Comparison of ENCODE assay signal across 23 mouse cellular contexts in the genomic region with DNA sequence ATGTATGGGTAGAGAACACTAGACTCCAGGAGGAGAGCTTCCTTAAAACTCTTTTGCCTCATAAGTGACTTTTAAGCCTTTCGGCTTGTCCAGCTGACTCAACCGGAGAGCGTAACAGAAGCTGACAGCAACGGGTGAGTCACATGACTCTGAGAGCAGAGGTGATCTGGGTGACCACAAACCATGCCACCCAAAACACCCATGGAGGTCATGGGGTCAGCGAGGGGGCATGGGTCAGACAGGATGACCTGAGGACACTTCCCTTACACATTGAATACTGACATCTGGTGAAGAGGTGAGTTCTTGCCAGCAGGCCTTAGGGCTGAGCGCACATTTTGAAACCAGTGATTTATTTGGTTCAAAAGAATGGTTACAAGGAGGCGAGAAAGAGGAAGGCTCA. TPM values are rescaled to one million over a fixed set of nuclear protein-coding genes. Genes with fewer than 3 reads are reported as not detected.
DNase-seq lines count a peak whose midpoint lies in the region; ATAC-seq and TF ChIP-seq lines count a peak whose summit lies in the region.
"Had no signal": no experiment of that assay in that cellular context is flagged by ENCODE, and none has a peak within 500 bp of the region (broad histone marks: within the 10 kb centered on the region; RNA-seq: fewer than 3 reads in every experiment).

No protein-coding gene starts in this region.

- in situ Hi-C loops in CH12.LX (cut with MboI; ENCODE audit: low pct_ligation_motif_present, low pct_unique_long_range_greater_than_20kb, low sequenced_read_pairs) = no loop called here

- H3K27ac ChIP-seq in CH12.LX (ENCODE audit: insufficient read depth, low read depth) = peak overlapping the region; percentile 35
- no peak overlapping the region for H3K27ac ChIP-seq in heart, embryonic 12.5 days (ENCODE audit: poor library complexity, severe bottlenecking)

- TF ChIP-seq RAD21 in CH12.LX (IDR thresholded peaks at IDR 0.05; ENCODE audit: low read depth, low read length) = no peak

- dilution Hi-C loops in CH12.LX (cut with MboI; ENCODE audit: extremely low pct_ligation_motif_present, extremely low pct_unique_long_range_greater_than_20kb, low sequenced_read_pairs) = no loop called here

- H3K36me3 ChIP-seq in CH12.LX (replicated peaks in 1 of 2; ENCODE audit: control insufficient read depth in 1 of 2, insufficient read depth in 1 of 2, low read length in 1 of 2) = no peaks in the 10 kb centered on the region
- no peaks in the 10 kb centered on the region for H3K36me3 ChIP-seq in heart, embryonic 12.5 days
- H3K36me3 ChIP-seq: G1E had no signal

- H3K9ac ChIP-seq in CH12.LX (ENCODE audit: insufficient read depth, low read depth) = 0 out of 2 replicates have a peak overlapping the region, but pooled peaks have one; percentile 0
- H3K9ac ChIP-seq in heart, embryonic 12.5 days = no peak overlapping the region

- DNase-seq in 416B (ENCODE audit: low read depth) (peak; percentile 20), CH12.LX (ENCODE audit: extremely low read depth) (peak; percentile 12)
- DNase-seq in thymus, postnatal 4 days = no peak
- no peak for DNase-seq in heart, postnatal 10 days
- DNase-seq: adrenal gland, adult 2 months; adrenal gland, adult 8-10 months; adrenal gland, postnatal 10 days; adrenal gland, postnatal 14 days; adrenal gland, postnatal 25 days; adrenal gland, postnatal 36 days; B cell, adult 2 months; cerebellum, adult 11 months; cerebellum, adult 11-12 months; cerebellum, adult 18-20 months; cerebellum, adult 2 months; cerebellum, adult 8-10 months had no signal

- TF ChIP-seq POLR2A in CH12.LX (IDR thresholded peaks at IDR 0.05; ENCODE audit: low read depth, low read length) = no peak

- H3K79me2 ChIP-seq in CH12.LX (replicated peaks; ENCODE audit: control insufficient read depth, extremely low read depth, insufficient read depth, poor library complexity, severe bottlenecking) = no peaks in the 10 kb centered on the region

- H3K4me2 ChIP-seq in CH12.LX (ENCODE audit: insufficient read depth, low read depth, poor library complexity, severe bottlenecking) = peak overlapping the region; percentile 47; the same call in 1 of the 2 replicates
- H3K4me2 ChIP-seq in heart, embryonic 12.5 days = no peak overlapping the region

- no peak overlapping the region for H3K4me3 ChIP-seq in CH12.LX (replicated peaks in 1 of 3; ENCODE audit: low read depth in 2 of 3, low read length in 2 of 3, poor library complexity in 1 of 3)
- H3K4me3 ChIP-seq in heart, embryonic 12.5 days = no peak overlapping the region

- H3K27me3 ChIP-seq in CH12.LX (replicated peaks) = no peaks in the 10 kb centered on the region
- no peaks in the 10 kb centered on the region for H3K27me3 ChIP-seq in heart, embryonic 12.5 days (replicated peaks)
- H3K27me3 ChIP-seq: Patski had no signal

- intact Hi-C loops in heart, postnatal 10 days (cut with DNase I) = no loop called here

- WGBS in heart, embryonic 12.5 days = 86% methylated on average over 7 of the region's 7 CpGs

- peaks cover 4 to 13% of the 10 kb centered on the region in 2 experiments for H3K4me1 ChIP-seq in CH12.LX (ENCODE audit: control insufficient read depth in 1 of 2, insufficient read depth in 2 of 2)
- no peaks in the 10 kb centered on the region for H3K4me1 ChIP-seq in heart, embryonic 12.5 days (replicated peaks)

- TF ChIP-seq EP300 in CH12.LX (IDR thresholded peaks at IDR 0.05; ENCODE audit: low read length) = no peak

- no peak for TF ChIP-seq CTCF in CH12.LX (conservative IDR thresholded peaks at IDR 0.05 in 1 of 2, IDR thresholded peaks at IDR 0.05 in 1 of 2; ENCODE audit: low read depth in 2 of 2, low read length in 2 of 2)

- ATAC-seq in monocyte, adult 5-6 weeks (replicated peaks; ENCODE audit: insufficient number of reproducible peaks, low FRiP score, low TSS enrichment, poor library complexity, severe bottlenecking) = peak; percentile 32; the same call in 1 of the 2 replicates
- no peak for ATAC-seq in heart, embryonic 12.5 days (ENCODE audit: insufficient number of reproducible peaks, low FRiP score)
- ATAC-seq: activated CD4-positive, CD25-positive, alpha-beta regulatory T cell, adult 4 months; CD4-positive, CD25-positive, alpha-beta regulatory T cell, adult 4 months; Patski had no signal

- no peaks in the 10 kb centered on the region for H3K9me3 ChIP-seq in CH12.LX (replicated peaks; ENCODE audit: low read length)
- peaks cover 3% of the 10 kb centered on the region; the same call in 1 of the 2 replicates for H3K9me3 ChIP-seq in heart, embryonic 12.5 days (replicated peaks)
- H3K9me3 ChIP-seq: G1E had no signal

TF ChIP-seq in CH12.LX, 34 proteins besides CTCF, POLR2A, EP300 and RAD21:
- no peak for TF ChIP-seq ELF1 (IDR thresholded peaks at IDR 0.05; ENCODE audit: low read depth, low read length)
- TF ChIP-seq IRF4 (IDR thresholded peaks at IDR 0.05; ENCODE audit: low read depth, low read length) = peak; percentile 72
- peak; percentile 61 for TF ChIP-seq TCF12 (IDR thresholded peaks at IDR 0.05; ENCODE audit: low read depth, low read length)
- TF ChIP-seq CHD2 (IDR thresholded peaks at IDR 0.05; ENCODE audit: low read length) = no peak
- TF ChIP-seq ZKSCAN1 (IDR thresholded peaks at IDR 0.05; ENCODE audit: borderline replicate concordance, low read depth, low read length) = no peak
- TF ChIP-seq JUN (IDR thresholded peaks at IDR 0.05; ENCODE audit: insufficient read depth, low read depth, low read length) = no peak
- no peak for TF ChIP-seq MAZ (IDR thresholded peaks at IDR 0.05; ENCODE audit: low read depth, low read length)
- TF ChIP-seq PAX5 (IDR thresholded peaks at IDR 0.05; ENCODE audit: low read length) = no peak
- TF ChIP-seq USF1 (IDR thresholded peaks at IDR 0.05; ENCODE audit: low read depth, low read length) = peak; percentile 78
- TF ChIP-seq POLR2AphosphoS2 (IDR thresholded peaks at IDR 0.05; ENCODE audit: low read depth, low read length) = no peak
- TF ChIP-seq TBP (conservative IDR thresholded peaks at IDR 0.05; ENCODE audit: low read depth, low read length) = no peak
- TF ChIP-seq ZNF384 (IDR thresholded peaks at IDR 0.05; ENCODE audit: low read depth, low read length) = no peak
- peak; percentile 57 for TF ChIP-seq USF2 (conservative IDR thresholded peaks at IDR 0.05; ENCODE audit: low read depth, low read length)
- no peak; the same call in 1 of the 2 replicates for TF ChIP-seq CHD1 (IDR thresholded peaks at IDR 0.05; ENCODE audit: low read depth, low read length)
- TF ChIP-seq UBTF (IDR thresholded peaks at IDR 0.05; ENCODE audit: low read depth, low read length) = no peak
- TF ChIP-seq E2F4 (IDR thresholded peaks at IDR 0.05; ENCODE audit: insufficient replicate concordance, low read depth, low read length) = no peak
- TF ChIP-seq NRF1 (IDR thresholded peaks at IDR 0.05; ENCODE audit: low read depth, low read length) = no peak
- no peak for TF ChIP-seq KAT2A (IDR thresholded peaks at IDR 0.05; ENCODE audit: insufficient replicate concordance, low read length)
- TF ChIP-seq BHLHE40 (IDR thresholded peaks at IDR 0.05; ENCODE audit: low read depth, low read length) = peak; percentile 92
- TF ChIP-seq MEF2A (IDR thresholded peaks at IDR 0.05; ENCODE audit: borderline replicate concordance, low read depth, low read length) = no peak; the same call in 1 of the 2 replicates
- TF ChIP-seq HCFC1 (IDR thresholded peaks at IDR 0.05; ENCODE audit: low read depth, low read length) = no peak
- no peak for TF ChIP-seq GABPA (IDR thresholded peaks at IDR 0.05; ENCODE audit: insufficient replicate concordance, low read depth, low read length)
- peak; percentile 66 for TF ChIP-seq ETS1 (conservative IDR thresholded peaks at IDR 0.05; ENCODE audit: low read depth, low read length)
- no peak for TF ChIP-seq ZC3H11A (IDR thresholded peaks at IDR 0.05; ENCODE audit: low read depth, low read length)
- no peak for TF ChIP-seq SMC3 (IDR thresholded peaks at IDR 0.05; ENCODE audit: low read depth, low read length)
- no peak for TF ChIP-seq ZMIZ1 (IDR thresholded peaks at IDR 0.05; ENCODE audit: low read depth, low read length)
- no peak for TF ChIP-seq MXI1 (IDR thresholded peaks at IDR 0.05; ENCODE audit: low read depth, low read length)
- no peak for TF ChIP-seq NELFE (IDR thresholded peaks at IDR 0.05; ENCODE audit: low read depth, low read length)
- TF ChIP-seq RCOR1 (conservative IDR thresholded peaks at IDR 0.05; ENCODE audit: low read depth, low read length) = no peak
- peak; percentile 57 for TF ChIP-seq MAX (IDR thresholded peaks at IDR 0.05; ENCODE audit: low read length)
- TF ChIP-seq MYC (IDR thresholded peaks at IDR 0.05; ENCODE audit: low read depth, low read length) = no peak
- 0 out of 2 replicates have a peak, but pooled peaks have one; percentile 28 for TF ChIP-seq SIN3A (IDR thresholded peaks at IDR 0.05; ENCODE audit: low read length)
- no peak for TF ChIP-seq MAFK (IDR thresholded peaks at IDR 0.05; ENCODE audit: insufficient replicate concordance, low read length)
- TF ChIP-seq JUND (conservative IDR thresholded peaks at IDR 0.05; ENCODE audit: low read depth, low read length) = no peak

RNA-seq across cellular contexts. Expression of gene Helb, which starts 38.9 kb away (rescaled TPM):
- total RNA-seq in CH12.LX (2012; rRNA removed) (15.6 and 16.0 TPM in 2 replicates), CH12.LX (2014; rRNA removed) (21.8 and 22.0 TPM in 2 replicates)
- polyA plus RNA-seq in CH12.LX (2012; ENCODE audit: insufficient read length, low read depth) = 15.5 and 16.4 TPM in 2 replicates
- total RNA-seq in monocyte, adult 5-6 weeks (2017) = 36.8 to 41.4 TPM (median 40.0 TPM) in 3 replicates
- 6.3 and 8.1 TPM in 2 replicates for polyA plus RNA-seq in heart, embryonic 12.5 days (2016; fragmentation: Nextera tagmentation; extraction: Ambion mirVana)
- 10 to 100 TPM; 10.6 to 12.0 TPM for total RNA-seq in heart, postnatal 10 days (2021)

RNA-seq across cellular contexts. Expression of gene Tmbim4, which starts 49.7 kb away (rescaled TPM):
- total RNA-seq in CH12.LX (2012; rRNA removed) (83.6 and 97.8 TPM in 2 replicates), CH12.LX (2014; rRNA removed) (112 and 121 TPM in 2 replicates)
- polyA plus RNA-seq in CH12.LX (2012; ENCODE audit: insufficient read length, low read depth) = 104 and 113 TPM in 2 replicates
- total RNA-seq in monocyte, adult 5-6 weeks (2017) = 150 to 178 TPM (median 170 TPM) in 3 replicates
- polyA plus RNA-seq in heart, embryonic 12.5 days (2016; fragmentation: Nextera tagmentation; extraction: Ambion mirVana) = 103 and 105 TPM in 2 replicates
- 100 to 1,000 TPM in 1 of 2 experiments, 10 to 100 TPM in 1; 97.7 to 106 TPM for total RNA-seq in heart, postnatal 10 days (2021)

RNA-seq across cellular contexts. Expression of gene Irak3, which starts 50.3 kb away (rescaled TPM):
- total RNA-seq in CH12.LX (2012; rRNA removed) (2.1 and 3.1 TPM in 2 replicates), CH12.LX (2014; rRNA removed) (0.50 TPM in 2 replicates)
- 0.65 and 1.1 TPM in 2 replicates for polyA plus RNA-seq in CH12.LX (2012; ENCODE audit: insufficient read length, low read depth)
- total RNA-seq in monocyte, adult 5-6 weeks (2017) = 30.9 to 31.9 TPM (median 31.4 TPM) in 3 replicates
- polyA plus RNA-seq in heart, embryonic 12.5 days (2016; fragmentation: Nextera tagmentation; extraction: Ambion mirVana) = 0.20 and 0.32 TPM in 2 replicates
- total RNA-seq in heart, postnatal 10 days (2021) = 1 to 10 TPM; 3.4 to 4.2 TPM
- total RNA-seq: MEL had no signal

Comparison
In these comparisons a context has a peak if more than half of its experiments do, and no peak if none do; other contexts are left out.
1. DNase-seq: peak in 416B (single experiment) and CH12.LX (single experiment); none in thymus, postnatal 4 days (single experiment) and heart, postnatal 10 days (0 of 2).